Comparison of ENCODE assay signal across 9 mouse cellular contexts in the genomic region with DNA sequence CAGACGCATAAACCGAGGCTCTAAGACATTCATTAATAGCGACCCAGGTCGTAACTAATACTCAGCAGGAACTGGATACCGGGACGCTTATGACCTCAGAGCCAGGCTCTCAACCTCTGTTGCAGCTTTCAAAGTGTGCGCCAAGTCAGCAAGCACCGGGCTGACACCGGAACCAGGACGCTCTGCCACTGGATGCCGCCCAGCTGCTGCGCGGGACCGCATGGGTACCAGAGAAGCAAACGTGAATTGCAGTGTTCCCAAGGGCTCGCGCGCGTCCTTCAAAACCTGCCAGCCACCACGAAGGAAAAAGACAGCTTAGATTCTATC. TPM values are rescaled to one million over a fixed set of nuclear protein-coding genes. Genes with fewer than 3 reads are reported as not detected.
A peak's percentile ranks its signal among the peaks of the same experiment; 100 is the strongest.
DNase-seq lines count a peak whose midpoint lies in the region; ATAC-seq lines count a peak whose summit lies in the region.
"Had no signal": no experiment of that assay in that cellular context is flagged by ENCODE, and none has a peak within 500 bp of the region (broad histone marks: within the 10 kb centered on the region; RNA-seq: fewer than 3 reads in every experiment).

No protein-coding gene starts in this region.

- no peak for ATAC-seq in forebrain, embryonic 14.5 days
- ATAC-seq in lung, embryonic 16.5 days (ENCODE audit: low read depth): no peak
- no peak for ATAC-seq in megakaryocyte progenitor cell, adult 5-6 weeks (replicated peaks; ENCODE audit: poor library complexity)
- ATAC-seq: Patski had no signal

- no peaks in the 10 kb centered on the region for H3K27me3 ChIP-seq in forebrain, embryonic 14.5 days (replicated peaks; ENCODE audit: control insufficient read depth, insufficient read depth, low read length)
- H3K27me3 ChIP-seq in lung, embryonic 16.5 days (ENCODE audit: control insufficient read depth, insufficient read depth, low read depth, low read length): peaks cover 3% of the 10 kb centered on the region
- H3K27me3 ChIP-seq: Patski had no signal

- H3K9ac ChIP-seq in forebrain, embryonic 14.5 days (ENCODE audit: low read length): peak overlapping the region; percentile 86
- H3K9ac ChIP-seq in lung, embryonic 16.5 days (ENCODE audit: low read length): peak overlapping the region; percentile 75

- peak; percentile 4 to 23 for DNase-seq in heart, adult 18-20 months
- no peak for DNase-seq in heart, adult 11 months
- peak; percentile 30 for DNase-seq in T-cell, adult 2 months (ENCODE audit: low spot score)
- DNase-seq in forebrain, embryonic 14.5 days (ENCODE audit: low spot score): peak; percentile 58
- DNase-seq in kidney, adult 11 months: peak; percentile 14
- DNase-seq in skeletal muscle tissue, adult 2 months (ENCODE audit: low read depth, low spot score): peak; percentile 11

- 0 out of 2 replicates have a peak overlapping the region, but pooled peaks have one; percentile 94 for H3K27ac ChIP-seq in forebrain, embryonic 14.5 days (ENCODE audit: low read depth, low read length)
- H3K27ac ChIP-seq in lung, embryonic 16.5 days (ENCODE audit: low read length): no peak overlapping the region

- H3K4me3 ChIP-seq in forebrain, embryonic 14.5 days (ENCODE audit: low read depth, low read length): peak overlapping the region; percentile 72
- peak overlapping the region; percentile 77 for H3K4me3 ChIP-seq in lung, embryonic 16.5 days (ENCODE audit: low read length)

- peak overlapping the region; percentile 74 for H3K4me2 ChIP-seq in forebrain, embryonic 14.5 days (ENCODE audit: low read length)
- peak overlapping the region; percentile 74 for H3K4me2 ChIP-seq in lung, embryonic 16.5 days (ENCODE audit: low read depth, low read length)

- no peaks in the 10 kb centered on the region for H3K36me3 ChIP-seq in forebrain, embryonic 14.5 days (ENCODE audit: control insufficient read depth, insufficient read depth, low read length)
- H3K36me3 ChIP-seq in lung, embryonic 16.5 days (ENCODE audit: control insufficient read depth, insufficient read depth, low read length): no peaks in the 10 kb centered on the region

- no peaks in the 10 kb centered on the region for H3K9me3 ChIP-seq in forebrain, embryonic 14.5 days (replicated peaks; ENCODE audit: control insufficient read depth, low read length)
- no peaks in the 10 kb centered on the region for H3K9me3 ChIP-seq in lung, embryonic 16.5 days (ENCODE audit: control insufficient read depth, low read length)

- WGBS in forebrain, embryonic 14.5 days: 1% methylated on average over 20 of the region's 20 CpGs
- 2% methylated on average over 20 of the region's 20 CpGs for WGBS in lung, embryonic 16.5 days

- H3K4me1 ChIP-seq in forebrain, embryonic 14.5 days (ENCODE audit: control insufficient read depth, insufficient read depth, low read length): peaks cover 6% of the 10 kb centered on the region
- peaks cover 10% of the 10 kb centered on the region; the same call in 1 of the 2 replicates for H3K4me1 ChIP-seq in lung, embryonic 16.5 days (replicated peaks; ENCODE audit: control insufficient read depth, insufficient read depth, low read length)

RNA-seq across cellular contexts. Expression of a gene that starts 1.4 kb away (rescaled TPM):
- 1 to 10 TPM; 8.1 to 8.5 TPM for total RNA-seq in heart, adult 18-20 months (2021)
- polyA plus RNA-seq in forebrain, embryonic 14.5 days (2014; fragmentation: Nextera tagmentation; extraction: Ambion mirVana): 22.4 and 31.9 TPM in 2 replicates
- polyA plus RNA-seq in lung, embryonic 16.5 days (2015; fragmentation: Nextera tagmentation; extraction: Ambion mirVana): 11.1 and 12.8 TPM in 2 replicates
- total RNA-seq in megakaryocyte progenitor cell, adult 5-6 weeks (2015): 60.8 and 67.9 TPM in 2 replicates
- 52.8 and 58.4 TPM in 2 replicates for total RNA-seq in megakaryocyte progenitor cell, adult 5-6 weeks (2017)

Comparison
In these comparisons a context has a peak if more than half of its experiments do, and no peak if none do; other contexts are left out.
1. RNA of a gene that starts 1.4 kb away (total RNA-seq): 52.8 to 67.9 TPM in megakaryocyte progenitor cell, adult 5-6 weeks; 8.1 to 8.5 TPM in heart, adult 18-20 months; every median in the first group is over 4 times any median in the second.